Mouse (Mus musculus): ENCODE results near the gene Stox2. TPM values are rescaled to one million over a fixed set of nuclear protein-coding genes. Genes with fewer than 3 reads are reported as not detected.

Gene Stox2
- polyA plus RNA-seq, 1 experiment: 219 TPM

DNA sequence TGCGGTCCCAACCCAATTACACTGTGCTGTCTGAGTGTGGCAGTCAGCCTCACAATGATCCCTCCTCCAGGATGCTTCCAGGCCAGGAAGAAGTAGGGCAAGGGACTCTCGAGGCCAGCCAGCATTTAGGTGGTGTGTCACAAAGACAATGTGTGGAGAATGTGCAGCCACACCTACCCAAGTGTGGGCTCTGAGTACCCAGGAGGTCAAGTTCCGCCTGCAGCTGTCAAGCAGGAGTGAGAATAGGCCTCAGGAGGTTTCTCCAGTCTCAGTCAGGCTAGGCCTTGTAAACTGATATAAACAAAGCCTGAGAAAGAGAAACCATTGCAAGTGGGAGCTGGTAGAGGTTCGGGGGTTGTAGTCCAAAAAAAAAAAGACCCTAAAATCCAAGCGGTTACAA, 139.8 kb downstream of the Stox2 start:
- H3K27ac ChIP-seq (ENCODE audit: insufficient read depth, low read depth, low read length): no peak overlapping the region
- TF ChIP-seq CTCF (IDR thresholded peaks at IDR 0.05; ENCODE audit: insufficient read depth, low read depth, low read length): no peak
- 78% methylated on average over 5 of the region's 5 CpGs for WGBS
- H3K4me1 ChIP-seq (ENCODE audit: control insufficient read depth, insufficient read depth, low read length): peaks cover 12% of the 10 kb centered on the region
- no peak overlapping the region for H3K4me3 ChIP-seq (ENCODE audit: insufficient read depth, low read depth, low read length)

DNA sequence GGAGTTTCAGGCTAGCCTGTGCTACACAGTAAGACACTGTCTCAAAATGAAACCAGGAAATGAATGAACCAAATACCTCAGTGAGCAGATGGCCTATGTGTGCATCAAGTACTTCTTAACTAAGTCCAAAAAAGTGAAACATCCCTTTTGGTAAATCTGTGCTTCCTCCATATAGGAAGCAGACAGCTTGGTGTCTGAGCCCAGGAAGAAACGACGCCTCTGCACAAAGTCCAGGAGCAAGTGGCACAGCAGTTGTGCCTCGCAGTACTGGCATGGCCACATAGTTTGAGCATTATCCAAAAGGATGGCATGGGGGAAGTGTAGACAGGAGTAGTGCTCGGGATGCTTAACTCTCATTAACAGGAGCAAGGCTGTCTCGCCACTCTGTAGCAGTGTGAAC, 140.3 kb downstream of the Stox2 start:
- peaks cover 12% of the 10 kb centered on the region for H3K4me1 ChIP-seq (ENCODE audit: control insufficient read depth, insufficient read depth, low read length)
- TF ChIP-seq POLR2A (IDR thresholded peaks at IDR 0.05; ENCODE audit: insufficient read depth, low read depth, low read length): no peak
- H3K27ac ChIP-seq (ENCODE audit: insufficient read depth, low read depth, low read length): no peak overlapping the region
- 91% methylated on average over 5 of the region's 5 CpGs for WGBS
- H3K4me3 ChIP-seq (ENCODE audit: insufficient read depth, low read depth, low read length): no peak overlapping the region

DNA sequence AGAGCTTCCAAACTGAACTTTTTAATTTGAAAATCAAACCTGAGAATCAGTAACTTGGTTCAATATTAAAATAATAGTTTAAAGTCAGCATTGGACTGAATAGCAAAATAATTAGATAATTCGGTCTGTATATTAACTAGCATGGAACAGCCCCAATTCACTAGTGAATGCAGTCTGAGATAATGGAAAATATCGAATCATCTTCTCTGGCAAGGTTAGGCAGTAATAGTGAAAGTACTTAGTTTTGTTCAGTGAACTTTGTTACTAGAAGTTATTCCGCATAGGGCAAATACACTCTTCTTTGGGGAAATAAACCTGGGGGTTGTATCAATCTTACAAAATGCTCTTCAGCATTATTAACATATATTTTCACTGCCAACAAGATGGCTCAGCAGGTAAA, 147.7 kb downstream of the Stox2 start:
- TF ChIP-seq CTCF (IDR thresholded peaks at IDR 0.05; ENCODE audit: insufficient read depth, low read depth, low read length) (no peak), POLR2A (IDR thresholded peaks at IDR 0.05; ENCODE audit: insufficient read depth, low read depth, low read length) (no peak)
- Histone ChIP-seq H3K27ac (ENCODE audit: insufficient read depth, low read depth, low read length) (no peak overlapping the region), H3K4me3 (ENCODE audit: insufficient read depth, low read depth, low read length) (no peak overlapping the region), H3K4me1 (ENCODE audit: control insufficient read depth, insufficient read depth, low read length) (peaks cover 6% of the 10 kb centered on the region; the same call in 1 of the 2 replicates)
- WGBS: 89% methylated on average over 3 of the region's 3 CpGs

DNA sequence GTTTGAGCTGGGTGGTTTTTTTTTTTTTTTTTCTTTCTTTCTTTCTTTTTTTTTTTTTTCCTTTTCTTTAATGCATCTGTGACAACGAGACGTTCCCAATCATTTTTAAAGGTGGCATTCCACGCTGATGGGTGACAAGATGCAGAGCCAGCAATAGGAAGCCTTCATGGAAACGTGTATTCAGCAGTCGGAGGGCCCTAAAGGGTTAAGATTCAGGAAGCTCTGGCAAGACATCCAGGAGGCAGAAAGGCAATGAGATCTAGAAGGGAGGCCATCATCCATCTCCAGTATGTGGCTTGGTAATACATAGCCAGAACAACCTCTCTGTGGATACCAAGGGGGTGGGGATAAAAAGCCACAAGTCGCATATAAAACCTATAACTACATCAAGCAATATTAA, 156.5 kb downstream of the Stox2 start:
- TF ChIP-seq CTCF (IDR thresholded peaks at IDR 0.05; ENCODE audit: insufficient read depth, low read depth, low read length) (no peak), POLR2A (IDR thresholded peaks at IDR 0.05; ENCODE audit: insufficient read depth, low read depth, low read length) (no peak)
- H3K27ac ChIP-seq (ENCODE audit: insufficient read depth, low read depth, low read length): peak overlapping the region; percentile 95; the same call in 1 of the 2 replicates
- peak overlapping the region; percentile 93 for H3K4me3 ChIP-seq (ENCODE audit: insufficient read depth, low read depth, low read length)
- WGBS: 8% methylated on average over 6 of the region's 6 CpGs
- peaks cover 8% of the 10 kb centered on the region for H3K4me1 ChIP-seq (ENCODE audit: control insufficient read depth, insufficient read depth, low read length)

DNA sequence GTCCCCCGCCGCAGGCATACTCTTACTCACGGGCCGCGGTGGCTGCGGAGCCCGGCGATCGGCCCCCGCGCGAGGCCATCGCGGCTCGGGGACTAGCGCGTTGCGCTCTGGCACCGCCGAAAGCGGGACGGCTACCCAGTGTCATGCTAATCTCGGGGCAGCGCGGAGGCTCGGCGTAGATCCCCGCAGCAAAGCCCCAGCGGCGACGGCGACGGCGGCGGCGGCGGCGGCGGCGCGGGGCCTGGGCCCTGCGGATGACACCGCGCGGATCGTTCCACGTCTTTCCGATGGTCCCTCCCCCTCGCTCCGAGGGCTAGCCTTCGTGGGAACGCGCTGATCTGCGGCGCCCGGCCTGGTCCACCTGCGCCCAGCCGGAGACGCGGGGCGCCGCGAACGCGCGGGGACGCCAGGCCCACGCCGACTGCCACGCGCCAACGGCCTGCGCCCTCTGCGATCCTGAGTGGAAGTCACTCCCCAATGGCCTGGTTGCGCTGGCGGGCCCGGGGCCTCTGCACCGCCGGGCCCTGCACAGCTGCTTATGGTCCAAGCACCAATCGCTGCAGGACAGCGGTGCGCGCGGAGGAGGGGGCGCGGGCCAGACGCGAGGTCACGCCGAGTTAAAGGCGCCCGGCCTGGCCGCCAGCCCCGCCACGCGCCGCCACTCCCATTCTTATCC, 157.2 kb downstream of the Stox2 start:
- under 1% methylated on average over 96 of the region's 97 CpGs for WGBS
- peak overlapping the region; percentile 95 for H3K27ac ChIP-seq (ENCODE audit: insufficient read depth, low read depth, low read length)
- TF ChIP-seq CTCF (IDR thresholded peaks at IDR 0.05; ENCODE audit: insufficient read depth, low read depth, low read length) (no peak), POLR2A (IDR thresholded peaks at IDR 0.05; ENCODE audit: insufficient read depth, low read depth, low read length) (peak; percentile 22; the same call in 1 of the 2 replicates)
- peaks cover 8% of the 10 kb centered on the region for H3K4me1 ChIP-seq (ENCODE audit: control insufficient read depth, insufficient read depth, low read length)
- peak overlapping the region; percentile 93 for H3K4me3 ChIP-seq (ENCODE audit: insufficient read depth, low read depth, low read length)

DNA sequence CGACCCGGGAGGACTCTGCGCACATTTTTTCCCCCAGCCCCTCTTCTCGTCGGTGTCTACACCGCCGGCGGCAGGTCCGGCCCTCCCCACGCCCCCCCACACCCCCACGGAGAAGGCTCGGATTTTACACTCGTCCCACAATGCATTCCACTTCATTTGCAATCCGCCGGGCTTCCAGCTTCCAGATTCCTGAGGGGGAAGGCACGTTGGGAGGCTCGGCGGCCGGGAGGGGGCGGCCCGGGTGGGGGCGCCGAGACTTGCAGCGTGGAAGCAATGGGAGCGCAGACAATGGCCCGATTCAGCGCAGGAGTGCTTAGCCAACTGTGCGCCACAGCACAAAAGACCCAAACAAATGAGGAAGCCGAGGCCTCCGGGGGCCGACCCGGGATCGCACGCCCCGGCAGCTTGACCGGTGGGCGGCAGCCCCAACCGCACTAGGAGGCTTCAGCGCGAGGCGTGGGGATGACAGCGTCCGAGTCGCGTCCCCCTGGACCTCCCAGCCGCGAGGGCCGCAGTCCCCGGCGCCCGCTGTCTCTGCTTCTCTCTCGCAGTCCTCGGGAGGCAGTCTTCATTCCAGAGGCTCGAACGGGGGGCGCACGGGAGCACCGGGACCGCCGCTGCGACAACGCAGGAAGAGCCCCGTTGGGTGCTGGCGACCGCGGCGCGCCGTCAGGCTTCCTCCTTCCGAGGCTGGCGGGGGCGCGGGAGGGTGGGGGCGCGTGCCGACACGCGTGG, 157.9 kb downstream of the Stox2 start:
- WGBS: under 1% methylated on average over 78 of the region's 78 CpGs
- peak overlapping the region; percentile 93 for H3K4me3 ChIP-seq (ENCODE audit: insufficient read depth, low read depth, low read length)
- no peak for TF ChIP-seq POLR2A (IDR thresholded peaks at IDR 0.05; ENCODE audit: insufficient read depth, low read depth, low read length)
- TF ChIP-seq CTCF (IDR thresholded peaks at IDR 0.05; ENCODE audit: insufficient read depth, low read depth, low read length): no peak
- H3K4me1 ChIP-seq (ENCODE audit: control insufficient read depth, insufficient read depth, low read length): peaks cover 12% of the 10 kb centered on the region
- peak overlapping the region; percentile 95 for H3K27ac ChIP-seq (ENCODE audit: insufficient read depth, low read depth, low read length)

DNA sequence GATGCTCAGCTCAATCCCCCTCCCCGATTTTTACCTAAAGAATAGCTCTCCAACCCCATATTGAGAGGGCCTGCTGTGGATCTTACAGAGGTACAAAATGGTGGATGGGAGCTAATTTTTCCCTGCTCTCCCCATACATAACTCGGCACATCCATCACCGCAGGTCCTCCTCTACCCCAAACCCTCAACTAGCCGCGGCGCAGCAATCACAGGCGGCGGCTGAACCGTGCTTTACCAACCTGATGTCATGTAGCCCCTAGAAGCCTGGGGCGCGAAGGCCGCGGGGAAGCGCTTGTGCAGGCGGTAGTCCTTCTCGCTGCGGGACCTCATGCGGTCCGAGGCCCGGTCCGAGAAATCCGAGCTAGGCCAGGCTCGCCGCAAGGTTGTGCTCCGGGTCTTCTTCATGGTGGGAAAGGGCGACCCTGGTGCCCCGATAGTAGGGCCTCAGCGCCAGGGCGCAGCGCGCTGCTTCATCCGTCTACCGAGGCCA, 158.5 kb downstream of the Stox2 start:
- 3% methylated on average over 33 of the region's 33 CpGs for WGBS
- Histone ChIP-seq H3K4me1 (ENCODE audit: control insufficient read depth, insufficient read depth, low read length) (peaks cover 12% of the 10 kb centered on the region), H3K4me3 (ENCODE audit: insufficient read depth, low read depth, low read length) (peak overlapping the region; percentile 93), H3K27ac (ENCODE audit: insufficient read depth, low read depth, low read length) (peak overlapping the region; percentile 91)
- TF ChIP-seq CTCF (IDR thresholded peaks at IDR 0.05; ENCODE audit: insufficient read depth, low read depth, low read length): no peak
- no peak for TF ChIP-seq POLR2A (IDR thresholded peaks at IDR 0.05; ENCODE audit: insufficient read depth, low read depth, low read length)

DNA sequence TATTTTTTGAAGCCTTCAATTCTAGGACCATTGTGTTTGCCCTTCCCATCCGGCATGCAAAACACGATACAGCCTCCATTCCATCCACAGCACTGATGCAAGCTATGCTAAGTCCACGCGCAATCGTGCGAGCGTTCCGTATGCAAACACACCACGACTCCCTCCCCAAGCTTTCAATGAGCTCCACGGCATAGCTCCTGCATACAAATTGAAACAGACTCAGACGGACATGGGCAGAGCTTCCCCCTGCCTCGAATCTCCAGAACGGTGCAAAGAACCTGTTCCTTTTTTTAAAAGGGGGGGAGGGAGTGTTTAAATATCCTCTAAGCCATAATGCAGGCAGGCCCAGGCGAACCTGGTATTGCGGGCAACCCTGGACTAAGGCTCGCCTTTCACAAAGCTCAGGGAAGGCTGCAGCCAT, 159.0 kb downstream of the Stox2 start:
- peak overlapping the region; percentile 93 for H3K4me3 ChIP-seq (ENCODE audit: insufficient read depth, low read depth, low read length)
- peak overlapping the region; percentile 91 for H3K27ac ChIP-seq (ENCODE audit: insufficient read depth, low read depth, low read length)
- 2% methylated on average over 16 of the region's 16 CpGs for WGBS
- no peak for TF ChIP-seq CTCF (IDR thresholded peaks at IDR 0.05; ENCODE audit: insufficient read depth, low read depth, low read length)
- TF ChIP-seq POLR2A (IDR thresholded peaks at IDR 0.05; ENCODE audit: insufficient read depth, low read depth, low read length): no peak
- H3K4me1 ChIP-seq (ENCODE audit: control insufficient read depth, insufficient read depth, low read length): peaks cover 12% of the 10 kb centered on the region

DNA sequence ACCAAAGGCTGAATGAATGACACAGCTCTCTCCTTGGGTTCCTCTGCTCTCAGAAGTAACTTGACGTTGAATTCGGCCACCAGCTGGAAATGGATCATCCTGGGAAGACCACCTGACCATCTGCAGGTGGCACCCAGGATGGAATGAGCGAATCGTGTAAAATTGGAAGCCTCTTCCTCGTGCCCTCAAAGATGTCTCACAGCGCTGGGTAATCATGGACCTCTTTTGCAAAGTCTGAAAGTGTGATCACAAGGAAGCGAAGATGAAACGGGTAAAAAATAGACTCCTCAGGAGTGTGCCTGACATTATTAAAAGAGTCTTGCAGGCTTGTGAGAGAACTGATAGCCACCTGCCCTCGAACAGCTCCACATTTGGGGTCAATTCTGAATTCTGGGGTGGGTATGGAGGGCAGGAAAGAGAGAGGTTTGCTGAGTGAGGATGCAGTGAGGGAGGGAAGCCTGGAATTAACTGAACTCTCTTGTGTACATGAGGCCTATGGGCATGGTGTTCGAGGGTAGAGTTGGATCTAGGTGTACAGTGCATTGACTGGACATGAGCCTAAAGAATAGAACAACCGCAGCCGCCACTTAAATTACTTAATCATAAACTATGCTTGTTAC, 160.0 kb downstream of the Stox2 start:
- Histone ChIP-seq H3K27ac (ENCODE audit: insufficient read depth, low read depth, low read length) (0 out of 2 replicates have a peak overlapping the region, but pooled peaks have one; percentile 37), H3K4me1 (ENCODE audit: control insufficient read depth, insufficient read depth, low read length) (peaks cover 13% of the 10 kb centered on the region), H3K4me3 (ENCODE audit: insufficient read depth, low read depth, low read length) (peak overlapping the region; percentile 40)
- WGBS: 19% methylated on average over 12 of the region's 12 CpGs
- TF ChIP-seq CTCF (IDR thresholded peaks at IDR 0.05; ENCODE audit: insufficient read depth, low read depth, low read length) (no peak), POLR2A (IDR thresholded peaks at IDR 0.05; ENCODE audit: insufficient read depth, low read depth, low read length) (no peak)
